Mouse (Mus musculus) embryonic facial prominence, embryonic 11.5 days (tissue): ENCODE measurements at regions not wholly inside any gene's neighbourhood (a gene's known extent, or its start where the extent isn't known, plus 50 kb on each side); places are given as distances from the start of the nearest gene placed in this dataset.
A peak's percentile ranks its signal among the peaks of the same experiment; 100 is the strongest.

Experiments
- ATAC-seq: fragments of 200-750 bp; cut with Nextera tagmentation; replicated peaks from 2 replicates; pipeline ENCODE4 v1.8.0; 2017; ENCODE audit warnings: low read depth; ENCODE audit not compliant: insufficient number of reproducible peaks, low FRiP score, low TSS enrichment
- DNase-seq: peaks from one replicate; pipeline ENCODE4 v3.0.0-alpha.2; 2015; ENCODE audit warnings: low spot score
- H3K27ac ChIP-seq: fragments of 300-500 bp; sonication (generic); replicated peaks from 2 replicates; pipeline ENCODE4 v1.5.1; 2014; ENCODE audit warnings: mild to moderate bottlenecking, low read depth, low read length, control low read depth
- H3K27me3 ChIP-seq: fragments of 300-500 bp; sonication (generic); 2 replicates; pipeline ENCODE4 v1.6.1; 2014; ENCODE audit warnings: mild to moderate bottlenecking, low read length, moderate library complexity, mixed read lengths; ENCODE audit not compliant: control insufficient read depth, insufficient read depth
- H3K36me3 ChIP-seq: fragments of 300-500 bp; sonication (generic); replicated peaks from 2 replicates; pipeline ENCODE4 v1.6.1; 2014; ENCODE audit warnings: low read depth, mild to moderate bottlenecking, low read length, moderate library complexity, mixed read lengths; ENCODE audit not compliant: control insufficient read depth, insufficient read depth
- H3K4me1 ChIP-seq: fragments of 300-500 bp; sonication (generic); 2 replicates; pipeline ENCODE4 v1.6.1; 2014; ENCODE audit warnings: low read length, mixed read lengths; ENCODE audit not compliant: control insufficient read depth, insufficient read depth
- H3K4me2 ChIP-seq: fragments of 300-500 bp; sonication (generic); 2 replicates; pipeline ENCODE4 v1.6.1; 2014; ENCODE audit warnings: low read depth, mild to moderate bottlenecking, control low read depth, low read length, moderate library complexity
- H3K4me3 ChIP-seq: fragments of 300-500 bp; sonication (generic); 2 replicates; pipeline ENCODE4 v1.5.1; 2014; ENCODE audit warnings: low read depth, low read length, control low read depth
- H3K9ac ChIP-seq: fragments of 300-500 bp; sonication (generic); replicated peaks from 2 replicates; pipeline ENCODE4 v1.6.1; 2014; ENCODE audit warnings: mild to moderate bottlenecking, control low read depth, low read length
- H3K9me3 ChIP-seq: fragments of 300-500 bp; sonication (generic); replicated peaks from 2 replicates; pipeline ENCODE4 v1.6.1; 2016; ENCODE audit warnings: mild to moderate bottlenecking, low read length, inconsistent platforms, mixed read lengths; ENCODE audit not compliant: control insufficient read depth
- WGBS: fragments of 180-500 bp; shearing (Covaris S2); extraction: QIAGEN DNeasy Blood & Tissue Kit; methylation state at CpG from one replicate; pipeline ENCODE4 v1.1.7; 2014; 5-methylcytosine and 5-hydroxymethylcytosine counted together

DNA sequence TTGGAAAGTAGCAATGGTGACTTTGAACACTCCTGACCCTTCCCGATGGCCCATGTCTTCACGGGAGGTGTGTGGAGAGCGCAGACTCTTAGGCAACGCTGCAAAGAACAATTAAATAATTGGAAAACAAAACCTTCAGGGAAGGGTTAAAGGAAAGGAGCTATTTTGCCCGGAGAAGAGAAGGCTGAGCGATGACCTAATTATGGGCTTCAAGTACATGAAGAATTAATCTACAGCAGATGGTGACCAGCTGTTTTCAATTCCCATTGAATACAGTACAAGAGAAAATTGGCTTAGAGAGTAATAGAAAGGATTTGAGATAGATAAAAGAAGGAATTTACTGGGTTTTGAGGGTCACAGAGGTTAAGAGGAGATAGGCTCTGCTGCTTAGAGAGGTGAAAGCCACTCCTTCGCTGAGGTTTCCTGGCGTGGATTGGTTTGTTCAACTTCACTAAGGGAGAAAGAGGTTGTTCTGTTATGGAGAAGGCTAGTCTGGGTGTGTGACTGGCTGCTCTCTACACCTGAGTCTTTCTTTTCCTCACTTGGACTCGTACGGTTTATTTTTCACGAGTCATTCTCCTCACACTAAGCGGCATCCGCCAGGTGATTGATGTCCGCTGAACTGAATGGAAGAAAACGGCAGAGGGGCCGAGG is 184.7 kb upstream of the Car8 start:
- peak; percentile 66; the same call in 1 of the 2 replicates for ATAC-seq

DNA sequence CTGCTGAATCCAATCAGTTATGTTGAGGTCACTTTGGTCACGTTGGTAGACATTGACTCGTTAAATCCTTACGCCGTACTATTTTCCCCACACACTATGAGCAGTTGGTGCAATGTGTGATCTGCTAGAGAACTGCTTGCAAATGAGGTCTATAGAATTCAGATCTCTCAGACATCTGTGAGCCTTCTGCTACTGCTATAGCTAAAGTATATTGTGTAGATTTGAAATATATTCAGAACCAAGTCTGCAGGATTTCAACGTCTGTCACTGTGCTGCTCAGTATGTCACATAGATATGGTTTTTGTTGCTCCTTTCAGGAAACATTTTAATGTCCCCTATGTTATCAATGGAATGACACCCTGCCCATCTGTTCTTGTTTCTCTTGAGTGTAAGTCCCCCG is 182.4 kb upstream of the Car8 start:
- WGBS = 94% methylated on average over 6 of the region's 6 CpGs
- H3K4me3 ChIP-seq = no peak overlapping the region
- ATAC-seq (no peak), DNase-seq (no peak)
- no peaks in the 10 kb centered on the region for H3K9me3 ChIP-seq
- peaks cover 6% of the 10 kb centered on the region; the same call in 1 of the 2 replicates for H3K4me1 ChIP-seq
- no peaks in the 10 kb centered on the region for H3K36me3 ChIP-seq
- H3K4me2 ChIP-seq = no peak overlapping the region
- no peak overlapping the region for H3K9ac ChIP-seq
- H3K27me3 ChIP-seq = no peaks in the 10 kb centered on the region
- no peak overlapping the region for H3K27ac ChIP-seq

More for the DNA sequence above, 184.7 kb upstream of the Car8 start:
- Histone ChIP-seq H3K36me3 (no peaks in the 10 kb centered on the region), H3K9ac (no peak overlapping the region), H3K27ac (0 out of 2 replicates have a peak overlapping the region, but pooled peaks have one; percentile 8), H3K4me1 (peaks cover 6% of the 10 kb centered on the region; the same call in 1 of the 2 replicates), H3K4me2 (no peak overlapping the region), H3K4me3 (no peak overlapping the region), H3K27me3 (no peaks in the 10 kb centered on the region), H3K9me3 (no peaks in the 10 kb centered on the region)
- 30% methylated on average over 16 of the region's 16 CpGs for WGBS
- peak; percentile 94 for DNase-seq

DNA sequence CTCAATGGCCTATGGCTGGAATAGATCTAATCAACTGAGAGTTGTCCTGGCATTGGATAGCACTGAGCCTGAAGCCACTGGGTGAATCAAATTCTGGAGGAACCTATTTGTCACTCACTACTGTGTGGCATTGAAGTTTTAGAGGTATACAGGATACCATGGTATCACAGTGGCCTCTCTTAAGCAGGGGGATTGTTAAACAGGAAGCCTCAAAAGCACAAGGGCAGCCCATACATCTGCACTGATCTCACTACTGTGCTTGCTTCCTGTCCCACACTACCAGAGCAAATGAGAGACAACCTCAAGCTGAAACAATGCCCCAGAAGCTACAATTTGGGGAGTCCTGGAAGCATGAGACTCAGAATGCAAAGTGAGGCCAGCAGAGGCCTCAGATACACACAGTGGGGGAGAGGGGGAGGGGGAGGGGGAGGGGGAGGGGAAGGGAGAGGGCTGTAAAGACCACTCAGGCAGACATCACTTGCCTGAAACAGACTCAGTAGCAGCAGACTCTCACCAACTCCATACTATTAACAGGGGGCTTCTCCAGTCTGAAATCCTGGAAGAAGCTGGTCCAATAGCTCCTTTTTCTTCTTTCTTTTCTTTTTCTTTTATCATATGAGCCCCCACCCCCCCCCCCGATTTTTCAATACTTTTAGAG is 179.7 kb upstream of the Car8 start:
- no peak overlapping the region for H3K27ac ChIP-seq
- H3K9me3 ChIP-seq = no peaks in the 10 kb centered on the region
- H3K4me1 ChIP-seq = 0 out of 2 replicates have a peak, but pooled peaks cover 2% of the 10 kb centered on the region
- no peaks in the 10 kb centered on the region for H3K36me3 ChIP-seq
- WGBS = 44% methylated on average over 1 of the region's 1 CpGs
- DNase-seq (no peak), ATAC-seq (0 out of 2 replicates have a peak, but pooled peaks have one; percentile 39)
- no peak overlapping the region for H3K9ac ChIP-seq
- no peaks in the 10 kb centered on the region for H3K27me3 ChIP-seq
- no peak overlapping the region for H3K4me3 ChIP-seq
- no peak overlapping the region for H3K4me2 ChIP-seq

DNA sequence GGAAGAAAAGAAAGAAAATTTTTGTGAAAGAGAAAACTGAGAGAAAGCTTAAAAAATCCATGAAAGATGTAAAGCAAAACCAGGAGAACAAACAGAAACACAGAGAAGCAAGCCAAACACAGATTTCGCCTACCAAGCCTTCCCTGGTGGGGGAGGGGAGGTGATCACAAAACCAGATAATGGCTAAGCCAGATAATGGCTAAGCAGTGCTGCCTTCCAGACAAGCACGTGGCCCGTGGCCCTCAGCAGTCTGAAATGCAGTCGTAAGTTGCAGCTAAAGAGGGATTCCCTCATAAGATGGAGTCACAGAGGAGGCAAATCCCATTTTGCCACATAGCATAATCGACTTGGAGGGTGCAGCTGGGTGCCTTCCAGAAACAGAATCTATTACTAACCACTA is 179.0 kb upstream of the Car8 start:
- Histone ChIP-seq H3K9me3 (no peaks in the 10 kb centered on the region), H3K27me3 (no peaks in the 10 kb centered on the region), H3K4me3 (no peak overlapping the region), H3K27ac (no peak overlapping the region), H3K4me1 (0 out of 2 replicates have a peak, but pooled peaks cover 2% of the 10 kb centered on the region), H3K4me2 (no peak overlapping the region), H3K36me3 (no peaks in the 10 kb centered on the region), H3K9ac (no peak overlapping the region)
- DNase-seq (peak; percentile 40), ATAC-seq (0 out of 2 replicates have a peak, but pooled peaks have one; percentile 34)
- WGBS = 33% methylated on average over 5 of the region's 5 CpGs

DNA sequence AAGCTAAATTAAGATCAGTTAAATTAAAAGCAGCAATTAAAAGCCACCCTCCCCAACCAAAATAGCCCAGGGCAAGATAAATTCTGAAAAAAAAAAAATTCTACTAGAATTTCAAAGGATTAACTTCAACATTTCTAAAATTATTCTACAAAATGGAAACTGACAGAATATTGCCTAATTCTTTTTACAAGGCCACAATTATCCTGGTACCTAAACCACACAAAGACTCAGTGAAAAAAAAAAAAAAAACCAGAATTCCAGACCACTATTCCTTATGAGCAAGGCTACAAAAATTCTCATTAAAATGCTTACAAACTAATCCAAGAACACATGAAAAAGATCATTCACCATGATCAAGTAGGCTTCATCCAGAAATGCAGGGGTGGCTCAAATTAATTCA is 174.5 kb upstream of the Car8 start:
- Histone ChIP-seq H3K27me3 (no peaks in the 10 kb centered on the region), H3K36me3 (no peaks in the 10 kb centered on the region), H3K9me3 (no peaks in the 10 kb centered on the region), H3K9ac (no peak overlapping the region), H3K27ac (no peak overlapping the region), H3K4me2 (no peak overlapping the region), H3K4me3 (no peak overlapping the region), H3K4me1 (no peaks in the 10 kb centered on the region)
- no peak for ATAC-seq
- DNase-seq = no peak

DNA sequence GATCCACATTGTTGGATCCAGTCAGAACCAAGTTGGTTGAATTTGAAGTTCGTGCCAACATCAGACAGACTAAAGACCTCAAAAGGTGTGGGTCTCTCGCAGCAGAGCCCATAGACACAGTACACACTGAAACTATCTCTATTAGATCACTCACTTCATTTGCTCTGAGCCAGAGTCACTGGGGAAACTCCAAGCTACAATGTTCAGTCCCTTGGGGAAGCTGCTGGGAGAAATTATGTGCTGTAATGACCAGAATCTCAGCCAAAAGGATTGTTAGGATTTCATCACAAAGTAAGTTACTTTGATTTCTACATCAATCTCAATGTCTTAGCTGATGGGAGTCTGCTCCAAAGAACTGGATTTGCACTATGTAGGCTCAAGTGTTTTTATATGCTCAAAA is 161.2 kb upstream of the Car8 start:
- H3K27me3 ChIP-seq = no peaks in the 10 kb centered on the region
- whole genome bisulfite sequencing = 81% methylated on average over 2 of the region's 2 CpGs
- no peak overlapping the region for H3K4me2 ChIP-seq
- H3K36me3 ChIP-seq = no peaks in the 10 kb centered on the region
- H3K9ac ChIP-seq = no peak overlapping the region
- ATAC-seq (no peak), DNase-seq (no peak)
- H3K4me3 ChIP-seq = no peak overlapping the region
- no peak overlapping the region for H3K27ac ChIP-seq
- H3K9me3 ChIP-seq = no peaks in the 10 kb centered on the region
- no peaks in the 10 kb centered on the region for H3K4me1 ChIP-seq

DNA sequence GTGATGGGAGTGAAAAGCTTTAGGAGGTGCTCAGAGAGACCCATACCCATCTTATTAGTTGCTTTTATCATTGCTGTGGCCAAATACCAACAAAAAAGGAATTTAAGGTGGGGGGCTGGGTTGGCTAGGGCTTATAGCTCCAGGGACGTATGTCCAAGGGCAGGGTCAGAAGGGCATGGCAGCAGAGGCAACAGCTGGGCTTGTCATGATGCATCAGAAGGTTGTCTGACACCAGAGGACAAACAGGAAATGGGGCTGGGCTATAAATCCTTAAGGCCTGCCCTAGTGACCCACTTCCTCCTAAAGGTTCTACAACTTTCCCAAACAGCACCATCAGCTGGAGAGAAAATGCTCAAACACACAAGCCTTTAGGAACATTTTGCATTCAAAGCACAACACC is 160.6 kb upstream of the Car8 start:
- Histone ChIP-seq H3K4me1 (no peaks in the 10 kb centered on the region), H3K4me2 (no peak overlapping the region), H3K27ac (no peak overlapping the region), H3K4me3 (no peak overlapping the region), H3K9me3 (no peaks in the 10 kb centered on the region), H3K9ac (no peak overlapping the region), H3K27me3 (no peaks in the 10 kb centered on the region), H3K36me3 (no peaks in the 10 kb centered on the region)
- no peak for ATAC-seq
- WGBS = 41% methylated on average over 1 of the region's 1 CpGs
- DNase-seq = no peak

DNA sequence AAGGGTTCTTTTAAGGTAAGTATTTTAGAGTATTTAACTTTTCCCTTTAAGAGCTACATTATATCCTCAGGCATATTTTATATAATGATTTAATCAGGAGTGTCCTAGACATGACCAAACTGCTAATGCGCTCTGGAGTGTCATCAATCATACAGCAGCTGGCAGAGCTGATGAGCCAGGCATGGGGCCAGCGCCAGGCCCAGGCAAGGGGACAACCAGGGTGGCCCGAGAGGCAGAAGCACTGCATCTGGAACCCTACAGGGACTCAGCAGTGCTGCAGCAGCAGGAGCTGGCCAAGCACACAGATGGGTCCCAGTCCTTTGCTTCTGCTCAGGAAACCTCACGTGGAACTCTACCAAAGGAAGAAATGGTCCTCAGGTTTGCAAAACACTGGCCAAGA is 160.1 kb upstream of the Car8 start:
- Histone ChIP-seq H3K4me2 (no peak overlapping the region), H3K4me3 (no peak overlapping the region), H3K36me3 (no peaks in the 10 kb centered on the region), H3K9me3 (no peaks in the 10 kb centered on the region), H3K27me3 (no peaks in the 10 kb centered on the region), H3K27ac (no peak overlapping the region), H3K4me1 (no peaks in the 10 kb centered on the region), H3K9ac (no peak overlapping the region)
- 84% methylated on average over 4 of the region's 4 CpGs for WGBS
- DNase-seq = no peak
- ATAC-seq = no peak
